Mouse (Mus musculus) ES-Bruce4 (cell line): ENCODE data around the gene Thsd7b. TPM values are rescaled to one million over a fixed set of nuclear protein-coding genes. Genes with fewer than 3 reads are reported as not detected.
"Not testable (repeated sequence)": the region's sequence is repeated elsewhere in the genome, so short reads cannot be mapped to it uniquely, and the experiment has no call there.

Source experiments
- H3K27ac ChIP-seq: 2 replicates; pipeline ENCODE4 v1.5.1; 2012; ENCODE audit warnings: low read length, inconsistent platforms; ENCODE audit not compliant: insufficient read depth
- H3K27me3 ChIP-seq: 2 replicates; pipeline ENCODE4 v1.6.1; 2012; ENCODE audit warnings: mild to moderate bottlenecking, low read length, inconsistent platforms; ENCODE audit not compliant: control insufficient read depth, poor library complexity, insufficient read depth, severe bottlenecking
- H3K36me3 ChIP-seq: 2 replicates; pipeline ENCODE4 v1.6.1; 2012; ENCODE audit warnings: inconsistent platforms, mild to moderate bottlenecking, low read length, moderate library complexity; ENCODE audit not compliant: control insufficient read depth, poor library complexity, insufficient read depth, severe bottlenecking
- H3K4me1 ChIP-seq: one replicate; pipeline ENCODE4 v1.8.1; 2011; ENCODE audit warnings: low read length; ENCODE audit not compliant: control insufficient read depth, insufficient read depth
- H3K4me3 ChIP-seq: 2 replicates; pipeline ENCODE4 v1.5.1; 2011; ENCODE audit warnings: low read depth, mild to moderate bottlenecking, low read length
- H3K9ac ChIP-seq: 2 replicates; pipeline ENCODE4 v1.6.1; 2012; ENCODE audit warnings: low read depth, mild to moderate bottlenecking, inconsistent platforms; ENCODE audit not compliant: poor library complexity, severe bottlenecking
- H3K9me3 ChIP-seq: replicated peaks from 2 replicates; pipeline ENCODE4 v1.6.1; 2012; ENCODE audit warnings: mild to moderate bottlenecking, low read length, inconsistent platforms; ENCODE audit not compliant: control insufficient read depth, poor library complexity, insufficient read depth, severe bottlenecking
- CTCF ChIP-seq: IDR thresholded peaks from one replicate; pipeline ENCODE4 v1.8.1; 2011; ENCODE audit warnings: low read depth, low read length
- EP300 ChIP-seq: IDR thresholded peaks from 2 replicates; pipeline ENCODE4 v1.6.1; 2011; ENCODE audit warnings: low read depth, low read length; ENCODE audit not compliant: insufficient read depth
- POLR2A ChIP-seq: IDR thresholded peaks from one replicate; pipeline ENCODE4 v1.8.1; 2011; ENCODE audit warnings: low read length; ENCODE audit not compliant: insufficient read depth
- polyA plus RNA-seq: library from polyadenylated mRNA; stranded (reverse); fragments of >200 nt; gene quantifications from 2 replicates; pipeline ENCODE4 v1.2.4, GENCODE M21; 2011; ENCODE audit warnings: low read depth; ENCODE audit not compliant: missing spikeins, insufficient read depth, insufficient read length

Gene Thsd7b
- polyA plus RNA-seq, 1 experiment: 0.18 TPM

DNA sequence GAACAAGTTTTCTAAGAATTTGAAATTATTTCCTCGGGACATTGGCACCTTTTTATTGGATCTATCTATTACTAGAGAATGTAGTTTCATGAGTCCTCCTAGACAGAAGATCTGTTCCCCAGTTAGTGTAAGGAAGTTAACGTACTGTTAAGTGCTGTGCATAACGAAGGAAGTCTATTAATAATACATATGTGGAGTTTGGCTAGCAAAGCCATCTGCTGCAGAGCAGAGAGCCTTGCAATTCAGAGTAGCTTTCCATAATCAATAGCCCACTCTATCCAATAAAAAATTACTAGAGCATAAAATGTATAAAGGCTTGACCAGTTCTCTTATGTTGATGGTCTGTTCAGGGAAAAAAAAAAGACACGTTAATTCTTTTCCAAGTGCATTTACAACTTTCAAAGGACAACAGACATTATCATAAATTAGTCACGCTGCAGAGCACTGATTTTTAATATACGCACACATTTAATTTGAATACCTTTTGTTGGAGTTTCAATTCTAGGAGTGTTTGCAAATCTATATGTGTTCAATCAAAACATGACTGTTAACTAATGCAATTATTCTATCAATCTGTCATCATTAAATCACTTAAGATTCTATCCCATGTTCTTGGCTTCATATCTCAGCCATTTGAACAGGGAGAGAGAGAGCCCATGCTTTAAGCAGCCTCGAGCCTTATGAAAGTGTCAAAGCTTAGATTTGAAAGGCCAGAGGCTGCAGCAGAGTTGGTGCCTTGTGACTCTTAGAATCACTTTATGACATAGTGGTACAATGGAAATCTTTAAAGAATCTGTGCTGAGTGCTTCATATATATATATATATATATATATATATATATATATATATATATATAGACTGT, 346.6 kb downstream of the Thsd7b start:
- Histone ChIP-seq H3K4me3 (no peak overlapping the region), H3K36me3 (no peaks in the 10 kb centered on the region), H3K27me3 (no peaks in the 10 kb centered on the region), H3K9ac (no peak overlapping the region), H3K4me1 (no peaks in the 10 kb centered on the region), H3K27ac (no peak overlapping the region), H3K9me3 (no peaks in the 10 kb centered on the region)
- TF ChIP-seq EP300: no peak

DNA sequence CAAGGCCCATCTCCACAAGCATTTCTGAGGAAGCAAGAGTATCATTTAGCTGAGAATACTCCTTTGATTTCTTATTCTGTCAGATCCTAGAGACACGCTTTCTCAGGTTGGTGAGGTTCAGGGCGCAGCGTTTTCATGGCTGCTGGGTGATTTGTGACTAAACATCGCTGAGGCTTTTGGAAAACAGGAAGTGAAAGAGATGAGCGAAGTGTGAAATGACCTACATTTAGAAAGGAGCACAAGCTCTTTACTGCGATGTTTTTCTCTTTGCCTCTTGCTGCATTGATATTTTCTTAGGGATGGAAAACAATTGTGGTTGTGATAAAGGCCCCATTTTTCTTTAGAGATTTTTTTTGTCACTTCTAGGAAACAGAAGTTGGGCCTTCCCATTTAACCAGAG, 351.4 kb downstream of the Thsd7b start:
- H3K9me3 ChIP-seq: no peaks in the 10 kb centered on the region
- H3K27me3 ChIP-seq: no peaks in the 10 kb centered on the region
- TF ChIP-seq EP300 (no peak), CTCF (no peak), POLR2A (no peak)
- H3K4me3 ChIP-seq: no peak overlapping the region
- no peaks in the 10 kb centered on the region for H3K4me1 ChIP-seq
- no peak overlapping the region for H3K9ac ChIP-seq
- no peak overlapping the region for H3K27ac ChIP-seq
- no peaks in the 10 kb centered on the region for H3K36me3 ChIP-seq

DNA sequence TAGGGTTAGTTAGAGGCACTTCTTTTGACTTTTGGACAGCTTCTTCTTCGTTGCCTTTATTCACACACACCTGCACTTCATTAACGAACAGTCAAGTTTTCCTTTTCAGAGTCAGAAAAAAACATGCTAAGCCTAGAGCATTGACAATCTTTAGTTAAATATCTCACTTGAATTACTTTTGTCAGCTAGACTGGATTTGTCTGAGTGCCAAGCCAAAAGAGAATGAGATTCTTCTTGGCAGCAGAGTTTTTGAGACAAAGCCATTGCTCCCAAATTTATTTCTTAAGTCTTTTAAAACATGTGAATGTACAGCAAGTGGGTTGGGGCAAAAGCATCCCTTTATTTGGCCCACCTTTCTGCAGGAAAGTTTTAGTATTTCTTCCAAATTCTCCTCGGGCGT, 362.0 kb downstream of the Thsd7b start:
- H3K9me3 ChIP-seq: no peaks in the 10 kb centered on the region
- no peaks in the 10 kb centered on the region for H3K4me1 ChIP-seq
- TF ChIP-seq CTCF (no peak), EP300 (no peak), POLR2A (no peak)
- no peaks in the 10 kb centered on the region for H3K36me3 ChIP-seq
- no peak overlapping the region for H3K27ac ChIP-seq
- no peak overlapping the region for H3K9ac ChIP-seq
- H3K27me3 ChIP-seq: no peaks in the 10 kb centered on the region
- no peak overlapping the region for H3K4me3 ChIP-seq

DNA sequence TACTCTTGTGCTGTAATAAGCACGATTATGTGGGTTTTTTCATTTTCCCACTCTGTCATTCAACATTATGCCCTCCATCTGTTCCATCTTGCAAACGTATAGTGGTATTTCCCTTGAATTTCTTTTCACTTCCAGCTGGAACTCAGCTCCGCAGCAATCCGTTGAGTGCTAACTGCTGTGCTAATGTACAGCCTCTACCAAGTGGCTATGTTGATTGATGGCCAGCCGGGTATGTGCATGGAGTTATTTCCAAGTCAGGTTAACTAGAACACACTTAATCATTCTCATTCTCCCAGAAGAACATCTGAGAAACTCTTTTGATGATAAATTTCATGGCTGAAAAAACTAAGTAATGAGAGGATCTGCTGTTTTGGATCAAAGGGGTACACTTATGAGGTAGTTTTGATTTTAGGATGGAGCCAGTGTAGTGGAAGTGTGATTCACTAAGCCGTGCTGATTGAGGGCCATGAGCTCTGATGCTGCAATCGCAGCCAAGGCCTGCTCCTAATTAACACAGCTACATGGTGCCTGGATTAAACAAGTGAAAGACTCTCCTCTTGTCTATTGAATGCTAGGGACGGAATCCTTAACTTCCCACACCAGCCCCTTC, 371.3 kb downstream of the Thsd7b start:
- H3K27ac ChIP-seq: no peak overlapping the region
- no peaks in the 10 kb centered on the region for H3K9me3 ChIP-seq
- no peaks in the 10 kb centered on the region for H3K27me3 ChIP-seq
- TF ChIP-seq CTCF (no peak), EP300 (no peak)
- H3K9ac ChIP-seq: no peak overlapping the region
- no peaks in the 10 kb centered on the region for H3K4me1 ChIP-seq
- H3K4me3 ChIP-seq: no peak overlapping the region
- H3K36me3 ChIP-seq: no peaks in the 10 kb centered on the region

DNA sequence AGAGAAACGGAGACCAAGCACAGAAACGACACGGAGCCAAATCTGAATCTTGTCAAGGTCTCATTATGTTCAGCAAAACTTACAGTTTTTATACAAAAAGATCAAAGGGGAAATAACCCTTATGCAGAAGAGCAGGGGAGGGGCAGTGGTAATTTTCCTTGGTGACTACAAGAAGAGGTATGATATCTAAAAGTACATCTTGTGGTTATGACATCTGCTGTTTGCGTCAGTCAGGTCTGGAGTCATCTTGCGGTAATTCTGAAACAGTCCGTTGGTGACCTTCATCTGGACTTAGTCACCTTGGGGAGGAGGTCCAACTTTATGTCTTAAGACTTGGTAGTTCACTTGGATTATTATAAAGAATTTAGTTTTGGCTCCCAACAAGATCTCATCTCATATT, 378.3 kb downstream of the Thsd7b start:
- H3K36me3 ChIP-seq, H3K9me3 ChIP-seq, H3K27me3 ChIP-seq, H3K4me3 ChIP-seq, H3K27ac ChIP-seq, H3K4me1 ChIP-seq, H3K9ac ChIP-seq: not testable (repeated sequence)

DNA sequence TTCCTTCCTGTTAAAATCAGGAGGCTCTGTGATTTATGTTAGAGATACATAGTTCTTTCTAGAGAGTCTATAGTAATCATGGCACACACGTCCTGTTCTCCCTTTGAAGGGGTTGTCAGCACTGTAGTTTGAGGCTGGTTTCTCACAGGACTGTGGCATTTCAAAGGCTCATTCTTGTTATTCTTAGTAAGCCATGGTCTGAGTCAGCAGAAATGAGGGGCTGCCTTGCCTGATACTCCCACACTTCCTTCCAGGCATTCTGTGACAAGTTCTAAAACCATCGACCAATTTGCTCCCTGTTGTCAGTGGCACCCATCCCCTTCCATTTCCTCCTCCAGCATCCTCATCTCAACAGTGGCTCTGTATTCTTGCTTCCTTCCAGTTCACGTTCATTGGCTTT, 384.9 kb downstream of the Thsd7b start:
- Histone ChIP-seq H3K36me3 (no peaks in the 10 kb centered on the region), H3K27me3 (no peaks in the 10 kb centered on the region), H3K27ac (no peak overlapping the region), H3K9ac (no peak overlapping the region), H3K4me3 (no peak overlapping the region), H3K9me3 (no peaks in the 10 kb centered on the region), H3K4me1 (no peaks in the 10 kb centered on the region)
- TF ChIP-seq EP300: no peak
- TF ChIP-seq POLR2A: no peak
- no peak for TF ChIP-seq CTCF
